Mouse (Mus musculus) midbrain, embryonic 13.5 days (tissue): ENCODE measurements at regions not wholly inside any gene's neighbourhood (a gene's known extent, or its start where the extent isn't known, plus 50 kb on each side); places are given as distances from the start of the nearest gene placed in this dataset.

ENCODE experiments used
- ATAC-seq: fragments of 200-750 bp; cut with Nextera tagmentation; 2 replicates; pipeline ENCODE4 v1.8.0; 2017; ENCODE audit warnings: mild to moderate bottlenecking, moderate TSS enrichment, moderate library complexity
- H3K27ac ChIP-seq: fragments of 300-500 bp; sonication (generic); 2 replicates; pipeline ENCODE4 v1.5.1; 2015; ENCODE audit warnings: inconsistent platforms, mild to moderate bottlenecking, moderate library complexity
- H3K27me3 ChIP-seq: fragments of 300-500 bp; sonication (generic); 2 replicates; pipeline ENCODE4 v1.6.1; 2015; ENCODE audit warnings: mild to moderate bottlenecking, inconsistent platforms
- H3K36me3 ChIP-seq: fragments of 300-500 bp; sonication (generic); 2 replicates; pipeline ENCODE4 v1.6.1; 2015; ENCODE audit warnings: mild to moderate bottlenecking, inconsistent platforms
- H3K4me1 ChIP-seq: fragments of 300-500 bp; sonication (generic); replicated peaks from 2 replicates; pipeline ENCODE4 v1.6.1; 2015; ENCODE audit warnings: inconsistent platforms
- H3K4me2 ChIP-seq: fragments of 300-500 bp; sonication (generic); replicated peaks from 2 replicates; pipeline ENCODE4 v1.6.1; 2015; ENCODE audit warnings: moderate library complexity, mild to moderate bottlenecking, inconsistent platforms
- H3K4me3 ChIP-seq: fragments of 300-500 bp; sonication (generic); replicated peaks from 2 replicates; pipeline ENCODE4 v1.5.1; 2015; ENCODE audit warnings: mild to moderate bottlenecking, inconsistent platforms
- H3K9ac ChIP-seq: fragments of 300-500 bp; sonication (generic); replicated peaks from 2 replicates; pipeline ENCODE4 v1.6.1; 2015; ENCODE audit warnings: mild to moderate bottlenecking, inconsistent platforms
- H3K9me3 ChIP-seq: fragments of 300-500 bp; sonication (generic); 2 replicates; pipeline ENCODE4 v1.6.1; 2016; ENCODE audit warnings: mild to moderate bottlenecking, inconsistent platforms
- WGBS: fragments of 180-500 bp; shearing (Covaris S2); methylation state at CpG from one replicate; pipeline ENCODE4 v1.1.7; 2015; 5-methylcytosine and 5-hydroxymethylcytosine counted together

GRCm38 (mm10) chr10:8945195-8945751 is 59.4 kb upstream of the Sash1 start:
- WGBS: 72% methylated on average over 17 of the region's 17 CpGs
- ATAC-seq: no peak
- H3K4me1 ChIP-seq: 0 out of 2 replicates have a peak, but pooled peaks cover 4% of the 10 kb centered on the region
- no peaks in the 10 kb centered on the region for H3K27me3 ChIP-seq
- H3K4me3 ChIP-seq: no peak overlapping the region
- no peak overlapping the region for H3K4me2 ChIP-seq
- H3K9me3 ChIP-seq: no peaks in the 10 kb centered on the region
- no peak overlapping the region for H3K9ac ChIP-seq
- H3K36me3 ChIP-seq: no peaks in the 10 kb centered on the region
- no peak overlapping the region for H3K27ac ChIP-seq

GRCm38 (mm10) chr10:8944586-8944985 is 58.7 kb upstream of the Sash1 start:
- H3K4me2 ChIP-seq: no peak overlapping the region
- no peaks in the 10 kb centered on the region for H3K9me3 ChIP-seq
- no peak overlapping the region for H3K27ac ChIP-seq
- no peak overlapping the region for H3K4me3 ChIP-seq
- H3K9ac ChIP-seq: no peak overlapping the region
- ATAC-seq: no peak
- H3K27me3 ChIP-seq: no peaks in the 10 kb centered on the region
- H3K4me1 ChIP-seq: 0 out of 2 replicates have a peak, but pooled peaks cover 4% of the 10 kb centered on the region
- no peaks in the 10 kb centered on the region for H3K36me3 ChIP-seq
- WGBS: 80% methylated on average over 5 of the region's 5 CpGs

GRCm38 (mm10) chr10:8943698-8944097 is 57.8 kb upstream of the Sash1 start:
- Histone ChIP-seq H3K27me3 (no peaks in the 10 kb centered on the region), H3K36me3 (no peaks in the 10 kb centered on the region), H3K9ac (no peak overlapping the region), H3K9me3 (no peaks in the 10 kb centered on the region), H3K4me2 (no peak overlapping the region), H3K4me3 (no peak overlapping the region), H3K27ac (no peak overlapping the region), H3K4me1 (0 out of 2 replicates have a peak, but pooled peaks cover 4% of the 10 kb centered on the region)
- ATAC-seq: no peak
- WGBS: 89% methylated on average over 6 of the region's 6 CpGs

- Histone ChIP-seq H3K9ac (no peak overlapping the region), H3K27me3 (no peaks in the 10 kb centered on the region), H3K4me3 (no peak overlapping the region), H3K9me3 (no peaks in the 10 kb centered on the region), H3K4me1 (0 out of 2 replicates have a peak, but pooled peaks cover 4% of the 10 kb centered on the region), H3K27ac (no peak overlapping the region), H3K36me3 (no peaks in the 10 kb centered on the region), H3K4me2 (no peak overlapping the region)
- no peak for ATAC-seq
- 83% methylated on average over 6 of the region's 6 CpGs for WGBS
Observed at GRCm38 (mm10) chr10:8942967-8943471, 57.1 kb upstream of the Sash1 start.

- no peaks in the 10 kb centered on the region for H3K36me3 ChIP-seq
Observed at GRCm38 (mm10) chr10:8936369-8936768, 50.5 kb upstream of the Sash1 start.

More at GRCm38 (mm10) chr10:8936369-8936768, 50.5 kb upstream of the Sash1 start:
- Histone ChIP-seq H3K4me2 (no peak overlapping the region), H3K9ac (no peak overlapping the region), H3K4me1 (no peaks in the 10 kb centered on the region), H3K27me3 (no peaks in the 10 kb centered on the region), H3K9me3 (no peaks in the 10 kb centered on the region), H3K27ac (no peak overlapping the region), H3K4me3 (no peak overlapping the region)
- WGBS: 86% methylated on average over 4 of the region's 4 CpGs
- no peak for ATAC-seq
